Mouse (Mus musculus) stomach, postnatal 0 days (tissue): ENCODE data around the gene Trp53i11. TPM values are rescaled to one million over a fixed set of nuclear protein-coding genes. Genes with fewer than 3 reads are reported as not detected.

ENCODE experiments used
- ATAC-seq: fragments of 200-750 bp; cut with Nextera tagmentation; 2 replicates; pipeline ENCODE4 v1.8.0; 2017; ENCODE audit not compliant: low FRiP score, low TSS enrichment
- DNase-seq: peaks from one replicate; pipeline ENCODE4 v3.0.0-alpha.2; 2016; ENCODE audit warnings: low spot score
- H3K27ac ChIP-seq: fragments of 300-500 bp; sonication (generic); replicated peaks from 2 replicates; pipeline ENCODE4 v1.5.1; 2014; ENCODE audit warnings: mild to moderate bottlenecking, control low read depth
- H3K27me3 ChIP-seq: fragments of 300-500 bp; sonication (generic); 2 replicates; pipeline ENCODE4 v1.6.1; 2014; ENCODE audit warnings: low read length; ENCODE audit not compliant: control insufficient read depth, insufficient read depth
- H3K36me3 ChIP-seq: fragments of 300-500 bp; sonication (generic); 2 replicates; pipeline ENCODE4 v1.6.1; 2014; ENCODE audit warnings: low read length, mixed read lengths; ENCODE audit not compliant: control insufficient read depth, insufficient read depth
- H3K4me1 ChIP-seq: fragments of 300-500 bp; sonication (generic); replicated peaks from 2 replicates; pipeline ENCODE4 v1.6.1; 2014; ENCODE audit warnings: antibody characterized with exemption; ENCODE audit not compliant: control insufficient read depth, insufficient read depth
- H3K4me2 ChIP-seq: fragments of 300-500 bp; sonication (generic); replicated peaks from 2 replicates; pipeline ENCODE4 v1.6.1; 2014; ENCODE audit warnings: low read depth, mild to moderate bottlenecking, control low read depth, moderate library complexity
- H3K4me3 ChIP-seq: fragments of 300-500 bp; sonication (generic); 2 replicates; pipeline ENCODE4 v1.5.1; 2014; ENCODE audit warnings: low read depth, low read length, control low read depth
- H3K9ac ChIP-seq: fragments of 300-500 bp; sonication (generic); 2 replicates; pipeline ENCODE4 v1.6.1; 2014; ENCODE audit warnings: mild to moderate bottlenecking, low read length, control low read depth, mixed read lengths
- H3K9me3 ChIP-seq: fragments of 300-500 bp; sonication (generic); 2 replicates; pipeline ENCODE4 v1.6.1; 2016; ENCODE audit warnings: low read length; ENCODE audit not compliant: control insufficient read depth
- CTCF ChIP-seq: IDR thresholded peaks from 2 replicates; pipeline ENCODE4 v1.5.1; 2016; ENCODE audit warnings: antibody characterized with exemption, low read depth, mild to moderate bottlenecking, moderate library complexity
- EP300 ChIP-seq: optimal IDR thresholded peaks from 2 replicates; pipeline ENCODE3; 2016; ENCODE audit warnings: antibody characterized with exemption
- WGBS: fragments of 180-500 bp; shearing (Covaris S2); extraction: QIAGEN DNeasy Blood & Tissue Kit; methylation state at CpG from one replicate; pipeline ENCODE4 v1.1.7; 2014; 5-methylcytosine and 5-hydroxymethylcytosine counted together
- polyA plus RNA-seq: library from polyadenylated mRNA; unstranded; fragments of >200 nt; fragmentation: Nextera tagmentation; extraction: Ambion mirVana; gene quantifications from 2 replicates; pipeline ENCODE4 v1.2.1, GENCODE M21; 2015

Trp53i11 gene
- polyA plus RNA-seq, 1 experiment from 2014 or later = 17.3 TPM

- Histone ChIP-seq H3K27ac (no peak overlapping the region), H3K36me3 (no peaks in the 10 kb centered on the region), H3K4me1 (no peaks in the 10 kb centered on the region), H3K4me3 (no peak overlapping the region), H3K9me3 (no peaks in the 10 kb centered on the region), H3K9ac (no peak overlapping the region), H3K27me3 (no peaks in the 10 kb centered on the region), H3K4me2 (no peak overlapping the region)
- DNase-seq (no peak), ATAC-seq (no peak)
- TF ChIP-seq EP300 (no peak), CTCF (no peak)
- 66% methylated on average over 9 of the region's 9 CpGs for WGBS
Observed at GRCm38 (mm10) chr2:93150673-93151450, 36.5 kb upstream of the Trp53i11 start.

GRCm38 (mm10) chr2:93152191-93152601, 35.2 kb upstream of the Trp53i11 start:
- no peak for ATAC-seq
- Histone ChIP-seq H3K4me1 (no peaks in the 10 kb centered on the region), H3K4me2 (no peak overlapping the region), H3K9me3 (no peaks in the 10 kb centered on the region), H3K4me3 (no peak overlapping the region), H3K27me3 (no peaks in the 10 kb centered on the region), H3K36me3 (no peaks in the 10 kb centered on the region), H3K9ac (no peak overlapping the region), H3K27ac (no peak overlapping the region)
- TF ChIP-seq CTCF = no peak
- no peak for TF ChIP-seq EP300
- no peak for DNase-seq
- WGBS = 66% methylated on average over 6 of the region's 6 CpGs

- no peak overlapping the region for H3K4me3 ChIP-seq
- no peak overlapping the region for H3K4me2 ChIP-seq
- H3K9me3 ChIP-seq = no peaks in the 10 kb centered on the region
- no peaks in the 10 kb centered on the region for H3K36me3 ChIP-seq
- WGBS = 82% methylated on average over 7 of the region's 7 CpGs
- TF ChIP-seq CTCF (no peak), EP300 (no peak)
- H3K27me3 ChIP-seq = no peaks in the 10 kb centered on the region
- H3K4me1 ChIP-seq = no peaks in the 10 kb centered on the region
- ATAC-seq (no peak), DNase-seq (no peak)
- no peak overlapping the region for H3K9ac ChIP-seq
- no peak overlapping the region for H3K27ac ChIP-seq
Observed at GRCm38 (mm10) chr2:93152883-93153491, 34.4 kb upstream of the Trp53i11 start.

DNA sequence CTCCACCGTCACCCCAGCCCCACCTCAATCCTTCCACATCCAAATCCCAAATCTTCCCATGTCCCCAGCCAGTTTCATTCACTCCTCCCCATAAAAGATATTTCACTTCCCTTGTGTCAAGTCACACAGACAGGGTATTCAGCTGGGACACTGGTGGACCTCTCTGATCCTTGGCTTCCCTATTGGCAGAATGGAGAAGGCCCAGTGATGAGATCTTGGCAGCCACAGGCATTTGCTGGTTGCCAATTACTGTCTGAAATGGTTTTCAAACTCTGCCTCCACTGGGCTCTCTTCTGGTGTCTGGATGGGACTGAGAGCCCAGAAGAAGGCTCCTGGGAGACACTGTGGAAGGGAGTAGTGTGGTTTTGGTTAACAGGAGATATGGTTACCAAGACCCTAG, 33.5 kb upstream of the Trp53i11 start:
- H3K27me3 ChIP-seq = no peaks in the 10 kb centered on the region
- H3K9ac ChIP-seq = no peak overlapping the region
- H3K4me2 ChIP-seq = no peak overlapping the region
- H3K4me1 ChIP-seq = no peaks in the 10 kb centered on the region
- 96% methylated on average over 1 of the region's 1 CpGs for WGBS
- no peak for TF ChIP-seq EP300
- no peak for TF ChIP-seq CTCF
- DNase-seq (no peak), ATAC-seq (no peak)
- H3K9me3 ChIP-seq = no peaks in the 10 kb centered on the region
- no peak overlapping the region for H3K27ac ChIP-seq
- no peaks in the 10 kb centered on the region for H3K36me3 ChIP-seq
- no peak overlapping the region for H3K4me3 ChIP-seq

DNA sequence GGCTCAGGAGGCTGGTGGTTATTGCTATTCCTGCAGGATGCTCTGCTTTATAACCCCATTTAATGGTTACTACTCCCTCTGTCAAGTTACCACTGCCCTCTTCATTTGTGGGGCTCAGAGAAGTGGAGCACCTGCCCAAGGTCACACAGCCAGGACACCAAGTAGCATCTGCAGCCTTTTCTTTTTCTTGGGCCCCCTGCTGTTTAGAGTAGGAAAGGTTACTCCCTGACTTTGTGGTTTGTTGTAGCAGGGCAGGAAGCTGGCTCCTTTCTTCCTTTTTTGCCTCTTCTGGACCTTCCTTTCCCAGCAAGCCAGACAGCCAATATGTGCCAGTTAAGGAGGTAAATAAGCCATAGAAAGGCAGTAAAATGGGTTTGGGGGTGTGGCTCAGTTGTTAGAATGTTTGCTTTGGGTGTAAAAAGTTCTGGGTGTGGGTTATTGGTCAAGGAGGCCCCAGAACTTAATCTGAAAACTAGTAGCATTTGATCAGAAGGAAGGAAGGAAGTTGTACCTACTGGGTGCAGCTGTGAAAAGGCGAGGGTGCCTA, 32.8 kb upstream of the Trp53i11 start:
- TF ChIP-seq CTCF (peak; percentile 43; the same call in 1 of the 2 replicates), EP300 (no peak)
- no peak overlapping the region for H3K4me2 ChIP-seq
- WGBS = 74% methylated on average over 1 of the region's 1 CpGs
- no peaks in the 10 kb centered on the region for H3K9me3 ChIP-seq
- H3K4me1 ChIP-seq = no peaks in the 10 kb centered on the region
- H3K9ac ChIP-seq = no peak overlapping the region
- H3K27ac ChIP-seq = no peak overlapping the region
- no peaks in the 10 kb centered on the region for H3K27me3 ChIP-seq
- H3K36me3 ChIP-seq = no peaks in the 10 kb centered on the region
- no peak overlapping the region for H3K4me3 ChIP-seq
- ATAC-seq (peak; percentile 53), DNase-seq (peak; percentile 41)

- Histone ChIP-seq H3K4me1 (0 out of 2 replicates have a peak, but pooled peaks cover 2% of the 10 kb centered on the region), H3K9me3 (no peaks in the 10 kb centered on the region), H3K27ac (no peak overlapping the region), H3K9ac (no peak overlapping the region), H3K27me3 (no peaks in the 10 kb centered on the region), H3K4me3 (no peak overlapping the region), H3K36me3 (no peaks in the 10 kb centered on the region), H3K4me2 (no peak overlapping the region)
- no peak for TF ChIP-seq EP300
- no peak for TF ChIP-seq CTCF
- DNase-seq = no peak
- no peak for ATAC-seq
- WGBS = 86% methylated on average over 4 of the region's 4 CpGs
Observed at GRCm38 (mm10) chr2:93160467-93161035, 26.8 kb upstream of the Trp53i11 start.
